15 mouse cellular contexts compared by ENCODE assay signal in the genomic region with DNA sequence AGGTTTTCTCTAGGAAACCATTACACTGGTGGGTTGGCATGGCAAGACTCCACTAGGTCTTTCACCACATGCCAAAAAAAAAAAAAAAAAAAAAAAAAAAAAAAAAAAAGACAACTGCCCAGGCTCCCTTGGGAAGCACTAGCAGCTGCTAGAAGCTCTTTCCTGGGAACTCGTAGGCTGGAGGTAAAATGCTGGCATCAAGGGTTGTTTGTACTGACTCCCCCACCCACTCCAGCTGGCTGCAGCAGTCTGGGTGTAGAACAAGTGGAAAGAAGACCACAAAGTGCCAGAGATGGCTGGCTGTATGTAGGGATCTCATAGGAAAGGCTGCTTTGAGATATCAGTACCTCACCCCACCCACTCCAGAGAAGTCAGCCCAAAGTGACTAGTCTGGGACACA.
DNase-seq lines count a peak whose midpoint lies in the region; ATAC-seq and TF ChIP-seq lines count a peak whose summit lies in the region.
"Had no signal": no experiment of that assay in that cellular context is flagged by ENCODE, and none has a peak within 500 bp of the region (broad histone marks: within the 10 kb centered on the region; RNA-seq: fewer than 3 reads in every experiment).

No protein-coding gene starts in this region.

- no peak for TF ChIP-seq CTCF in hindbrain, postnatal 0 days (IDR thresholded peaks at IDR 0.05; ENCODE audit: low read depth)

- peak; percentile 21; the same call in 1 of the 2 replicates for ATAC-seq in hindbrain, postnatal 0 days
- no peak for ATAC-seq in hindbrain, embryonic 11.5 days (ENCODE audit: low FRiP score)
- ATAC-seq: midbrain, embryonic 15.5 days had no signal

- H3K4me1 ChIP-seq in hindbrain, postnatal 0 days (ENCODE audit: insufficient read depth, low read length): no peaks in the 10 kb centered on the region
- no peaks in the 10 kb centered on the region for H3K4me1 ChIP-seq in hindbrain, embryonic 11.5 days (replicated peaks; ENCODE audit: control insufficient read depth, insufficient read depth, low read length)
- no peaks in the 10 kb centered on the region for H3K4me1 ChIP-seq in ES-E14 (ENCODE audit: control insufficient read depth in 2 of 2, insufficient read depth in 2 of 2, low read length in 2 of 2, poor library complexity in 1 of 2)
- H3K4me1 ChIP-seq: embryonic facial prominence, embryonic 15.5 days; hindbrain, embryonic 15.5 days; midbrain, embryonic 15.5 days had no signal

- no peak overlapping the region for H3K9ac ChIP-seq in hindbrain, postnatal 0 days (replicated peaks; ENCODE audit: low read length)
- no peak overlapping the region for H3K9ac ChIP-seq in hindbrain, embryonic 11.5 days (ENCODE audit: low read depth, low read length)
- H3K9ac ChIP-seq in ES-E14 (ENCODE audit: insufficient read depth, low read depth, low read length, poor library complexity, severe bottlenecking): no peak overlapping the region
- H3K9ac ChIP-seq: embryonic facial prominence, embryonic 15.5 days; hindbrain, embryonic 15.5 days; lung, embryonic 14.5 days; midbrain, embryonic 15.5 days had no signal

- H3K79me2 ChIP-seq in myocyte (ENCODE audit: control insufficient read depth, insufficient read depth): no peaks in the 10 kb centered on the region

- H3K27ac ChIP-seq in hindbrain, postnatal 0 days: no peak overlapping the region
- H3K27ac ChIP-seq in hindbrain, embryonic 11.5 days (ENCODE audit: low read depth, low read length): no peak overlapping the region
- no peak overlapping the region for H3K27ac ChIP-seq in ES-E14 (ENCODE audit: insufficient read depth, low read depth, low read length, poor library complexity, severe bottlenecking)
- H3K27ac ChIP-seq: embryonic facial prominence, embryonic 15.5 days; heart, adult 2 months; hindbrain, embryonic 15.5 days; midbrain, embryonic 15.5 days had no signal

- peak; percentile 36 for DNase-seq in hindbrain, postnatal 0 days (ENCODE audit: low spot score)
- no peak for DNase-seq in hindbrain, embryonic 11.5 days (ENCODE audit: low spot score)
- DNase-seq in ES-E14 (ENCODE audit: low read depth, low spot score) (no peak), liver (no peak)
- peak; percentile 38 to 67 for DNase-seq in frontal cortex, postnatal 36 days (ENCODE audit: low spot score in 2 of 2)
- DNase-seq in kidney, adult 8-10 months: no peak
- DNase-seq: cerebellum, adult 11-12 months; heart, adult 2 months; kidney, adult 2 months; lung, embryonic 14.5 days; thymus, postnatal 36 days had no signal

- no peaks in the 10 kb centered on the region for H3K36me3 ChIP-seq in hindbrain, postnatal 0 days (ENCODE audit: insufficient read depth, low read length)
- no peaks in the 10 kb centered on the region for H3K36me3 ChIP-seq in hindbrain, embryonic 11.5 days (ENCODE audit: control insufficient read depth, insufficient read depth, low read length)
- H3K36me3 ChIP-seq in ES-E14 (ENCODE audit: control insufficient read depth, insufficient read depth, low read length, poor library complexity, severe bottlenecking) (no peaks in the 10 kb centered on the region), myocyte (ENCODE audit: control insufficient read depth, insufficient read depth) (no peaks in the 10 kb centered on the region)
- H3K36me3 ChIP-seq: embryonic facial prominence, embryonic 15.5 days; hindbrain, embryonic 15.5 days; midbrain, embryonic 15.5 days had no signal

- 15% methylated on average over 1 of the region's 1 CpGs for WGBS in hindbrain, postnatal 0 days
- WGBS in hindbrain, embryonic 11.5 days: 60% methylated on average over 1 of the region's 1 CpGs

- no peak overlapping the region for H3ac ChIP-seq in myocyte (ENCODE audit: control insufficient read depth, insufficient read length)

- H3K4me2 ChIP-seq in hindbrain, postnatal 0 days (ENCODE audit: low read depth, low read length): no peak overlapping the region
- no peak overlapping the region for H3K4me2 ChIP-seq in hindbrain, embryonic 11.5 days (replicated peaks; ENCODE audit: low read depth, low read length)
- no peak overlapping the region for H3K4me2 ChIP-seq in myocyte (ENCODE audit: low read depth)
- H3K4me2 ChIP-seq: embryonic facial prominence, embryonic 15.5 days; hindbrain, embryonic 15.5 days; lung, embryonic 14.5 days; midbrain, embryonic 15.5 days had no signal

- H3K4me3 ChIP-seq in hindbrain, postnatal 0 days (ENCODE audit: low read length): no peak overlapping the region
- H3K4me3 ChIP-seq in hindbrain, embryonic 11.5 days (ENCODE audit: low read depth, low read length): no peak overlapping the region
- H3K4me3 ChIP-seq in ES-E14 (ENCODE audit: insufficient read depth in 1 of 2, low read depth in 1 of 2, low read length in 2 of 2, poor library complexity in 1 of 2, severe bottlenecking in 1 of 2) (no peak overlapping the region), myocyte (no peak overlapping the region)
- H3K4me3 ChIP-seq: embryonic facial prominence, embryonic 15.5 days; heart, adult 2 months; hindbrain, embryonic 15.5 days; midbrain, embryonic 15.5 days had no signal

- no peaks in the 10 kb centered on the region for H3K9me3 ChIP-seq in hindbrain, postnatal 0 days (ENCODE audit: low read length)
- no peaks in the 10 kb centered on the region for H3K9me3 ChIP-seq in hindbrain, embryonic 11.5 days (ENCODE audit: control insufficient read depth, low read length)
- H3K9me3 ChIP-seq in ES-E14 (ENCODE audit: control insufficient read depth, insufficient read depth, low read depth, low read length): no peaks in the 10 kb centered on the region
- H3K9me3 ChIP-seq: embryonic facial prominence, embryonic 15.5 days; hindbrain, embryonic 15.5 days; midbrain, embryonic 15.5 days had no signal

- in situ Hi-C loops in ES-E14 (cut with MboI; ENCODE audit: low sequenced_read_pairs in 2 of 2, unreplicated experiment in 2 of 2): no loop called here

- H3K27me3 ChIP-seq in hindbrain, postnatal 0 days (ENCODE audit: insufficient read depth, low read length): no peaks in the 10 kb centered on the region
- H3K27me3 ChIP-seq in hindbrain, embryonic 11.5 days (ENCODE audit: control insufficient read depth, insufficient read depth, low read length): no peaks in the 10 kb centered on the region
- H3K27me3 ChIP-seq in myocyte (ENCODE audit: control insufficient read depth, insufficient read depth, insufficient read length): no peaks in the 10 kb centered on the region
- H3K27me3 ChIP-seq: embryonic facial prominence, embryonic 15.5 days; hindbrain, embryonic 15.5 days; midbrain, embryonic 15.5 days had no signal

- TF ChIP-seq POLR2A in myocyte (IDR thresholded peaks at IDR 0.05; ENCODE audit: insufficient read length, low read depth): no peak

TF ChIP-seq in ES-E14, 5 proteins besides CTCF, POLR2A, EP300 and RAD21:
- TF ChIP-seq ZC3H11A (IDR thresholded peaks at IDR 0.05; ENCODE audit: borderline replicate concordance, low read depth, low read length) (no peak), MAFK (IDR thresholded peaks at IDR 0.05; ENCODE audit: insufficient read depth, low read depth, low read length) (no peak), ZNF384 (IDR thresholded peaks at IDR 0.05; ENCODE audit: low read depth, low read length) (0 out of 2 replicates have a peak, but pooled peaks have one; percentile 45), HCFC1 (IDR thresholded peaks at IDR 0.05; ENCODE audit: borderline replicate concordance, insufficient read depth, low read length) (no peak), CHD2 (IDR thresholded peaks at IDR 0.05; ENCODE audit: low read depth, low read length) (no peak)
TF ChIP-seq in ES-E14: peak in this region for 1.

TF ChIP-seq in myocyte, 11 proteins besides CTCF, POLR2A, EP300 and RAD21:
- TF ChIP-seq TCF3 (IDR thresholded peaks at IDR 0.05; ENCODE audit: insufficient read length, low read depth) (no peak), MYOD1 (IDR thresholded peaks at IDR 0.05; ENCODE audit: control insufficient read depth in 1 of 3, insufficient read length in 2 of 3, low read depth in 2 of 3) (peak in 2 of 3 experiments; percentile 53 to 61), USF1 (IDR thresholded peaks at IDR 0.05; ENCODE audit: low read depth) (no peak), POLR2AphosphoS2 (IDR thresholded peaks at IDR 0.05; ENCODE audit: insufficient read length, low read depth) (no peak), MYOG (IDR thresholded peaks at IDR 0.05; ENCODE audit: control insufficient read depth in 1 of 3, insufficient read depth in 1 of 3, insufficient read length in 2 of 3, low read depth in 2 of 3) (peak in 1 of 3 experiments; percentile 63)

Comparison
In these comparisons a context has a peak if more than half of its experiments do, and no peak if none do; other contexts are left out.
1. DNase-seq: peak in hindbrain, postnatal 0 days (single experiment) and frontal cortex, postnatal 36 days (2 of 2); none in hindbrain, embryonic 11.5 days (single experiment), ES-E14 (single experiment), liver (single experiment) and kidney, adult 8-10 months (0 of 2).